Mouse (Mus musculus) liver, adult 2 months (tissue): ENCODE measurements around the gene Trmt6. TPM values are rescaled to one million over a fixed set of nuclear protein-coding genes. Genes with fewer than 3 reads are reported as not detected.
A peak's percentile ranks its signal among the peaks of the same experiment; 100 is the strongest.

Experiments
- DNase-seq: peaks from one replicate; pipeline ENCODE4 v3.0.0-alpha.2; 2011; ENCODE audit warnings: low read depth, low spot score; ENCODE audit errors: extremely low read depth
- H3K27ac ChIP-seq: fragments of 200-500 bp; replicated peaks from 2 replicates; pipeline ENCODE4 v1.5.1; 2012; ENCODE audit warnings: low read depth, mild to moderate bottlenecking, control low read depth, inconsistent platforms, low read length; ENCODE audit not compliant: insufficient read depth
- H3K27me3 ChIP-seq: fragments of 200-500 bp; 2 replicates; pipeline ENCODE4 v1.6.1; 2012; ENCODE audit warnings: mild to moderate bottlenecking, moderate library complexity, low read length, inconsistent platforms; ENCODE audit not compliant: control insufficient read depth, insufficient read depth
- H3K36me3 ChIP-seq: fragments of 200-500 bp; 2 replicates; pipeline ENCODE4 v1.6.1; 2012; ENCODE audit warnings: low read length, inconsistent platforms; ENCODE audit not compliant: control insufficient read depth, insufficient read depth
- H3K4me1 ChIP-seq: fragments of 200-500 bp; 2 replicates; pipeline ENCODE4 v1.6.1; 2011; ENCODE audit warnings: low read length; ENCODE audit not compliant: control insufficient read depth, insufficient read depth
- H3K4me3 ChIP-seq: fragments of 200-500 bp; 2 replicates; pipeline ENCODE4 v1.5.1; 2011; ENCODE audit warnings: low read depth, mild to moderate bottlenecking, control low read depth, low read length, moderate library complexity; ENCODE audit not compliant: insufficient read depth
- H3K79me2 ChIP-seq: fragments of 200-500 bp; 2 replicates; pipeline ENCODE4 v1.6.1; 2012; ENCODE audit warnings: inconsistent platforms, mild to moderate bottlenecking, low read length, moderate library complexity; ENCODE audit not compliant: control insufficient read depth, insufficient read depth
- H3K9ac ChIP-seq: fragments of 200-500 bp; 2 replicates; pipeline ENCODE4 v1.6.1; 2012; ENCODE audit warnings: low read depth, mild to moderate bottlenecking, control low read depth, inconsistent platforms, low read length
- CTCF ChIP-seq: fragments of 200-500 bp; IDR thresholded peaks from 2 replicates; pipeline ENCODE4 v1.5.1; 2011; ENCODE audit warnings: low read depth, low read length, control low read depth
- POLR2A ChIP-seq: fragments of 200-500 bp; IDR thresholded peaks from 2 replicates; pipeline ENCODE4 v1.6.1; 2011; ENCODE audit warnings: low read length, control low read depth; ENCODE audit not compliant: insufficient read depth; ENCODE audit errors: extremely low read depth
- WGBS: fragments of 180-500 bp; shearing (Covaris S2); methylation state at CpG from one replicate; pipeline ENCODE4 v1.1.7; 2018; 5-methylcytosine and 5-hydroxymethylcytosine counted together
- polyA plus RNA-seq: library from polyadenylated mRNA; depleted of rRNA; stranded (reverse); fragments of >200 nt; gene quantifications from 2 replicates; pipeline ENCODE4 v1.2.3, GENCODE M21; 2012
- total RNA-seq: library from RNA; depleted of rRNA; stranded (reverse); fragments of >200 nt; gene quantifications from 2 replicates; pipeline ENCODE4 v1.2.3, GENCODE M21; 2014

The Trmt6 gene
- total and polyA plus RNA-seq, 2 experiments = 2.0 to 9.6 TPM

DNA sequence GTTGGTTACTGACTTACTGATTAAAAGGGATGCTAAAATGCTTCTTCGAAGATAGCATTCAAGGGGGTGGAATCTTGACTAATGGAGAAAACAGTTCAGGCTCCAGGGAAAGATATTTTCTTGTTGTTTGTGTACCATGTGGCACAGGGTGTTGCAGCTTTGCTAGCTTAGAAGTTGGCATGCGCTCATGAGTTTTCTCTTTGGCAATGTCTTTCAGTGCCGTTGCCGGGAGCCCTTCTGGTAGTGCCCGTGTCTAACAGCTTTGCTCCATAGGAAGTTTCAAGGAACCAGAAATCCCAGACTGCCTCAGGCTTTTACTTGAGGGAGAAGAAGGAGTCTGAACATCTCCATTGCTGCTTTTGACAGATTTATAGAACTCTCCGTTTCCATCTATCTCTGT lies 33.3 kb upstream of the Trmt6 start:
- peaks cover 16% of the 10 kb centered on the region for H3K4me1 ChIP-seq
- H3K9ac ChIP-seq = peak overlapping the region; percentile 41; the same call in 1 of the 2 replicates
- H3K27ac ChIP-seq = peak overlapping the region; percentile 94
- H3K27me3 ChIP-seq = no peaks in the 10 kb centered on the region
- H3K4me3 ChIP-seq = no peak overlapping the region
- TF ChIP-seq POLR2A (no peak), CTCF (no peak)
- peak; percentile 80 for DNase-seq
- WGBS = 33% methylated on average over 6 of the region's 6 CpGs
- peaks cover 16% of the 10 kb centered on the region; the same call in 1 of the 2 replicates for H3K79me2 ChIP-seq
- peaks cover 17% of the 10 kb centered on the region; the same call in 1 of the 2 replicates for H3K36me3 ChIP-seq

DNA sequence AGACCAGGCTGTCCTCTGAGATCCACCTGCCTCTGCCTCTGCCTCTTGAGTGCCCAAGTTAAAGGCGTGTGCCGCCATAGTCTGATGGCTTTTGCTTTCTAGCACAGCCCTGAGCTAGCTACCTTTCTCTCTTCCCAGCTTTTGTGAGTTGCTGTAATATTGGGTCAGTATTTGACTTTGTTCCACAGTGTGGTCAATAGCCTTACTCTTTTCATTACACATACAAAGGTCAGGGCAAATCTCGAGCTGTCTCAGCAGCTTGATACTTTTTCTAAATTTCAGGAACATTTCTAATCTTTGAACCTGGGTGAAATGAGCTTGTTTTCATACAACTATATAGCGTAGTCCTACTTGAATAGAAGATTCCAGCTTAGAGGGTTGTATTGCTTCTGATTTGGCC lies 32.5 kb upstream of the Trmt6 start:
- Histone ChIP-seq H3K79me2 (peaks cover 16% of the 10 kb centered on the region; the same call in 1 of the 2 replicates), H3K4me3 (peak overlapping the region; percentile 89), H3K9ac (peak overlapping the region; percentile 55), H3K36me3 (peaks cover 17% of the 10 kb centered on the region; the same call in 1 of the 2 replicates), H3K27ac (peak overlapping the region; percentile 94), H3K27me3 (no peaks in the 10 kb centered on the region), H3K4me1 (peaks cover 14% of the 10 kb centered on the region)
- TF ChIP-seq CTCF = no peak
- peak; percentile 95 for DNase-seq
- 32% methylated on average over 4 of the region's 4 CpGs for WGBS

DNA sequence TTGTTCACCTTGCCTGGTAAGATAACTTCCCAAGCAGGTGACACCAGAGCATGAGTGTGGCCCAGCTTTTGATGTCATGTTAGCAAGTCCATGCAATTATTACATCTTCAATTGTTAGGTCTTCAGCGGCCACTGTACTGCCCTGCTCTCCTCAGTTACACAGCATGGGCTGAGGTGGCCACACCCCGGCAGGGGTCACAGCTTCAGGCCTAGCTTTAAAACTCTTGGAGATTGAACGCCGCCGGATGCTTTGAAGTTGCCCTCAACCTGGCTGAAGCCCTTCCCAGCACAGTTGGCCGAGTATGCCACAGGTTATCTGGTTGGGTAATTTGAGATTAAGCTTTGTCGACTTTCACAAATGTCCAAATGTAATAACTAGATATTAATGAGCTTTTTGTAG lies 31.7 kb upstream of the Trmt6 start:
- Histone ChIP-seq H3K4me1 (peaks cover 10% of the 10 kb centered on the region), H3K27ac (peak overlapping the region; percentile 85), H3K27me3 (no peaks in the 10 kb centered on the region), H3K36me3 (peaks cover 15% of the 10 kb centered on the region; the same call in 1 of the 2 replicates), H3K79me2 (peaks cover 15% of the 10 kb centered on the region; the same call in 1 of the 2 replicates), H3K4me3 (peak overlapping the region; percentile 89), H3K9ac (peak overlapping the region; percentile 100)
- peak; percentile 86 for DNase-seq
- TF ChIP-seq CTCF = no peak
- TF ChIP-seq POLR2A = no peak
- WGBS = 9% methylated on average over 7 of the region's 7 CpGs

DNA sequence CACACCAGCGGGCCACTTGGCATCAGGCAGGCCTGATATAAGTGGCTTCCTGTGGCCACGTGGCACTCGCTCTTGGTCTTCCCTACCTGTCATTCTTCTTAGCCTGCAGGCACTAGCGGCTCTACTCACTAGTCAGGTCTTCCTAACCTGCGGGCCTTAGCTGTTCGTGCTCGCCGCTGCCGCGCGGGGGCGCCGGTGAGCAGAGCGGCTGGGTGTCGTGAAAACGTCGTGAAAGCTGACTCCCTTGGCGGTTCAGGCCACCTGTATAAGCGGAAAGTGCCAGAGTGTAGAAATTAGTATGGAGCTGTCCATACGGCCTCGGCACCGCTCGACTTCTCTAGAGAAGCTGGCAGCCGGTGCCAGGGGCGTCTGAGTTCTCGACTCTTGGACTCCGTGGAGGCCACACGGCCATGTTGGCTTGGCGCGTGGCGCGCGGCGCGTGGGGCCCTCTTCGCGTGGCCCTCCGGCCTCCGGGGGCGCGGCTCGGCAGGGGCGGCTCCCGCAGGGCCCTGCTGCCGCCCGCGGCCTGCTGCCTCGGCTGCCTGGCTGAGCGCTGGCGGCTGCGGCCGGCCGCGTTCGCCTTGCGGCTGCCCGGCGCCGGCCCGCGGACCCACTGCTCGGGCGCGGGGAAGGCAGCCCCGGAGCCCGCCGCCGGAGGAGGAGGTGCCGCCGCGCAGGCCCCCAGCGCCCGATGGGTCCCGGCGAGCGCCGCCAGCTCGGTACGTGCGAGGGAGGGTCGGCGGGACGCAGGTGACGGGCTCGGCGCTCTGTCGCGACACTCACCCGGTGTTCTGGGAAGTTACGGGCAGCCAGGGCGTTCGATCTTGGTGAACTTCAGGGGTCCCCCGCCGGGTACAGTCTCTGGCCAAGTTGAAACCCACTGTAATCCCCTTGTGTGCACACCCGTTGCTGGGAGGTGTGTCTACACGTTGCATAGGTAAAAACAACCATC lies 30.8 kb upstream of the Trmt6 start, which contains the start of gene Crls1:
Gene Crls1, plus strand, starts transcription at position 260 of the 952 bp plus-strand sequence.
- Histone ChIP-seq H3K27ac (peak within 1 kb of the TSS; percentile 85), H3K4me3 (peak within 1 kb of the TSS; percentile 89), H3K4me1 (peaks cover 10% of the 10 kb centered on the region)

DNA sequence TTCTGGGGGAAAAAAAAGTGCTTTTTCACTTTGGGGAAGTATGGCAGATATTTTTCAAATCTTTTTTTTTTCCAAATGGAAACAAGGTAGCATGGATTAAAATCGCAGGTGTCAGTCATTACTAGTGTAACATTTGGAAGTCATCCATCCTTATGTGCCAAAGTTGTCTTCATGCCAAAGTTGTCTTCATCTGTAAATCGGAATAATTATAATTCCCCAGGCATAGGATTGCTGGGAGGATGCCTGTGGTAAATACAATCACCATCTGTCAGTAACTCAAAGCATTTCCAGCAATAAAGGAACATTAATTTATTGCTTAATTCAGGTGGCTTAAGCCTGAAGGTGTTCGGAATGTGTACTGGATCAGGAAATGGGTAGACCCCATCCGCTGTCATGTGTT lies 25.2 kb upstream of the Trmt6 start:
- no peaks in the 10 kb centered on the region; the same call in 1 of the 2 replicates for H3K36me3 ChIP-seq
- DNase-seq = no peak
- no peak overlapping the region for H3K4me3 ChIP-seq
- no peaks in the 10 kb centered on the region for H3K79me2 ChIP-seq
- WGBS = 95% methylated on average over 4 of the region's 4 CpGs
- H3K27me3 ChIP-seq = no peaks in the 10 kb centered on the region
- peaks cover under 1% of the 10 kb centered on the region; the same call in 1 of the 2 replicates for H3K4me1 ChIP-seq
- no peak overlapping the region for H3K27ac ChIP-seq
- TF ChIP-seq CTCF = no peak
- TF ChIP-seq POLR2A = no peak
- H3K9ac ChIP-seq = no peak overlapping the region

More for the DNA sequence above, 30.8 kb upstream of the Trmt6 start, which contains the start of gene Crls1:
- H3K9ac ChIP-seq = peak within 1 kb of the TSS; percentile 100
- H3K36me3 ChIP-seq = peaks cover 12% of the 10 kb centered on the region; the same call in 1 of the 2 replicates
- peak; percentile 79 for TF ChIP-seq POLR2A
- TF ChIP-seq CTCF = peak; percentile 98
- H3K79me2 ChIP-seq = peaks cover 10% of the 10 kb centered on the region; the same call in 1 of the 2 replicates
- WGBS = under 1% methylated on average over 96 of the region's 96 CpGs
- no peaks in the 10 kb centered on the region for H3K27me3 ChIP-seq
- peak; percentile 87 for DNase-seq

DNA sequence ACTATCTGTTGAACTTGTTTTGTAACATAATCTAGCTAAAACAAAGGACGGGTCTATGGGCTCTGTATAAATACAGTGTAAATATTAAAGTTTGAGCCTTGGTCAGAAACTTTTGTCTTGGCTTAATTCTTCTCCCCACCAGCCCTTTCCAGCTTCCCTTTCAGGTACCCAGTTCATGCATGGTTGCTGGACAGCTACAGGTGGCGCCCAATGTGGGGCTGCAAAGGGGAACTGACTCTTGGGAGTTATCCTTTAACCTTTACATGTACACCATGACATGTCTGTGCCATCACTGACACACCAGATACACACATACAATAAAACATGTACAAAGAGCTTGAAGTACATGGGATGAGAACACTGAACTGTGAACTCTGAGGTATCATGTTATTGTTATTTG lies 12.9 kb downstream of the Trmt6 start:
- TF ChIP-seq CTCF (no peak), POLR2A (no peak)
- Histone ChIP-seq H3K4me1 (no peaks in the 10 kb centered on the region), H3K9ac (no peak overlapping the region), H3K36me3 (peaks cover 37% of the 10 kb centered on the region), H3K27ac (no peak overlapping the region), H3K27me3 (no peaks in the 10 kb centered on the region), H3K79me2 (no peaks in the 10 kb centered on the region), H3K4me3 (no peak overlapping the region)
- WGBS = 95% methylated on average over 2 of the region's 2 CpGs
- no peak for DNase-seq
